Mouse (Mus musculus) heart, postnatal 0 days (tissue): Measurements from ENCODE around the gene Ugt1a6a.

Source experiments
- CTCF ChIP-seq: IDR thresholded peaks from 2 replicates; pipeline ENCODE4 v1.5.1; 2016; ENCODE audit warnings: antibody characterized with exemption, control low read depth, low read depth
- EP300 ChIP-seq: IDR thresholded peaks from 2 replicates; pipeline ENCODE4 v1.6.1; 2016; ENCODE audit warnings: antibody characterized with exemption, low read depth

DNA sequence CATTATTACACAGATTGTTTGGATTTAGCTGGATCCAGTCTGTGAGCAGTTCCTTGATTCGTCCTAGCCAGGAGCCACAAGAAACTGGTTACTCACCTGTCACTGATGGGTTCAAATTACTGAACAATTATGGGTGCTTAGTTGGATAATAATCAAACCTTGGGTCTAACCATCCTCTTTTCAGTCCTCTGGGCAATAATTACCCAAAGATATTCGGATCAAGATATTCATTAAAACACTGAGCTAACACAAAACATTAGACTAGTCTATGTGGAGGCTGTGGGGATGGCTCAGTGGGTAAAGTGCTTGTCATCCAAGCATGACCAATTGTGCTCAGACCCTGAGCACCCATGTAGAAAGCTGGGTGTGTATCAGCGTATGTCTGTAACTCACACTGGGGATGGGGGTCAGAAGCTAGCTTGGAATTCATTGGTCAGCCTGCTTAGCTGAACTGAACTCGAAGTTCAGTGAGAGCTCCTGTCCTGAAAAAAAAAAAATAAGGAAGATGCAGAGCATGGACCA is 101.3 kb downstream of the Ugt1a6a start:
- no peak for TF ChIP-seq CTCF
- no peak for TF ChIP-seq EP300
